Mouse (Mus musculus) forebrain, embryonic 13.5 days (tissue): ENCODE measurements at regions not wholly inside any gene's neighbourhood (a gene's known extent, or its start where the extent isn't known, plus 50 kb on each side); places are given as distances from the start of the nearest gene placed in this dataset.

Experiments used
- ATAC-seq: fragments of 200-750 bp; cut with Nextera tagmentation; 2 replicates; pipeline ENCODE4 v1.8.0; 2017
- H3K27ac ChIP-seq: fragments of 300-500 bp; sonication (generic); 2 replicates; pipeline ENCODE4 v1.5.1; 2015; ENCODE audit warnings: inconsistent platforms, mild to moderate bottlenecking, moderate library complexity
- H3K27me3 ChIP-seq: fragments of 300-500 bp; sonication (generic); 2 replicates; pipeline ENCODE4 v1.6.1; 2015; ENCODE audit warnings: mild to moderate bottlenecking, inconsistent platforms
- H3K36me3 ChIP-seq: fragments of 300-500 bp; sonication (generic); 2 replicates; pipeline ENCODE4 v1.6.1; 2015; ENCODE audit warnings: mild to moderate bottlenecking, inconsistent platforms; ENCODE audit not compliant: poor library complexity, severe bottlenecking
- H3K4me1 ChIP-seq: fragments of 300-500 bp; sonication (generic); 2 replicates; pipeline ENCODE4 v1.6.1; 2015; ENCODE audit warnings: inconsistent platforms
- H3K4me2 ChIP-seq: fragments of 300-500 bp; sonication (generic); 2 replicates; pipeline ENCODE4 v1.6.1; 2015; ENCODE audit warnings: inconsistent platforms, mild to moderate bottlenecking, moderate library complexity
- H3K4me3 ChIP-seq: fragments of 300-500 bp; sonication (generic); 2 replicates; pipeline ENCODE4 v1.5.1; 2015; ENCODE audit warnings: mild to moderate bottlenecking, inconsistent platforms
- H3K9ac ChIP-seq: fragments of 300-500 bp; sonication (generic); 2 replicates; pipeline ENCODE4 v1.6.1; 2015; ENCODE audit warnings: mild to moderate bottlenecking, inconsistent platforms
- H3K9me3 ChIP-seq: fragments of 300-500 bp; sonication (generic); replicated peaks from 2 replicates; pipeline ENCODE4 v1.6.1; 2016; ENCODE audit warnings: inconsistent platforms
- WGBS: fragments of 180-500 bp; shearing (Covaris S2); methylation state at CpG from one replicate; pipeline ENCODE4 v1.1.7; 2015; 5-methylcytosine and 5-hydroxymethylcytosine counted together

- H3K9ac ChIP-seq = peak overlapping the region; percentile 27; the same call in 1 of the 2 replicates
- under 1% methylated on average over 21 of the region's 21 CpGs for WGBS
- peak; percentile 85 for ATAC-seq
These were observed 292.6 kb upstream of the Tle4 start for GRCm38 (mm10) chr19:14890241-14891089.

GRCm38 (mm10) chr19:14889794-14890193 lies 291.9 kb upstream of the Tle4 start:
- H3K9me3 ChIP-seq = no peaks in the 10 kb centered on the region
- H3K27me3 ChIP-seq = peaks cover 16% of the 10 kb centered on the region
- peak overlapping the region; percentile 55 for H3K4me2 ChIP-seq
- no peak overlapping the region for H3K9ac ChIP-seq
- peak; percentile 32 for ATAC-seq
- 0 out of 2 replicates have a peak overlapping the region, but pooled peaks have one; percentile 29 for H3K4me3 ChIP-seq
- 11% methylated on average over 3 of the region's 3 CpGs for WGBS
- H3K36me3 ChIP-seq = no peaks in the 10 kb centered on the region
- H3K27ac ChIP-seq = peak overlapping the region; percentile 60
- H3K4me1 ChIP-seq = peaks cover 46% of the 10 kb centered on the region

More at GRCm38 (mm10) chr19:14890241-14891089, 292.6 kb upstream of the Tle4 start:
- Histone ChIP-seq H3K4me2 (peak overlapping the region; percentile 55), H3K9me3 (no peaks in the 10 kb centered on the region), H3K4me3 (peak overlapping the region; percentile 29), H3K27ac (peak overlapping the region; percentile 60), H3K4me1 (peaks cover 46% of the 10 kb centered on the region), H3K27me3 (peaks cover 21% of the 10 kb centered on the region), H3K36me3 (no peaks in the 10 kb centered on the region)

DNA sequence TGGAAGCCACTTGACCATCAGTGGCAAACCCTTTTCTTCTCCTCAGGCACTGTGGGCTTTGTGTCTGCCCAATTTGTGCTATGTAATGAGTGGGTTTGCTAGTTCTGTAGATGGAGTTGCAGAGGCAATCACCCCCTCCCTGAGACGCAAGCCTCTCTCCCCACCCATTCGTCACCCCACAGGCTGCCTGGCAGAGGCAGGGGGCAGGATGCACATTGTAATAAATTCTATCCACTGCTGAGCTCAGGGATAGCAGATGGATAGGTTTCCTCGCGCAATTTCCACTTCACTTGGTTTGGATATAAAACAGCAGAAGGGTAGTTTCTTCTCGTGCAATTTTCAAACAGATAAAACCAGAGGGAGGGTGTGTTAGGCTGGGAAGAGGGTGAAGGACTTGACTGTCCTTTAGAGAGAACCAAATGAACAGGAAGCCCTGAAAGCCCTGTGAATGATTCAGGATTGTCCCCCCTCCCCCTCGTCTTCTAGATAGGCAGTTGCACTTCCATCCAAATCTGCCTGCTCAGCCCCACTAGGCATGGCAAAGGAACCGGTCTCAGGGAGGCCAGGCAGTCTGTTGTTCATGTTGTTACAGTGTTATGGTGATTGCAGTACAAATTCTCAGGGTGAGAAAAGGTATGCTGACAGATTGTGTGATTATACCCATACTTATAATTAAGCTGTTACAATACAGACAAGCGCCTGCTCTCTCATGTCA lies 286.0 kb upstream of the Tle4 start:
- Histone ChIP-seq H3K36me3 (no peaks in the 10 kb centered on the region), H3K27ac (0 out of 2 replicates have a peak overlapping the region, but pooled peaks have one; percentile 2), H3K4me3 (no peak overlapping the region), H3K9ac (no peak overlapping the region), H3K9me3 (no peaks in the 10 kb centered on the region), H3K4me1 (peaks cover 22% of the 10 kb centered on the region), H3K4me2 (0 out of 2 replicates have a peak overlapping the region, but pooled peaks have one; percentile 1), H3K27me3 (peaks cover 15% of the 10 kb centered on the region; the same call in 1 of the 2 replicates)
- WGBS = 28% methylated on average over 8 of the region's 8 CpGs
- peak; percentile 75 for ATAC-seq

DNA sequence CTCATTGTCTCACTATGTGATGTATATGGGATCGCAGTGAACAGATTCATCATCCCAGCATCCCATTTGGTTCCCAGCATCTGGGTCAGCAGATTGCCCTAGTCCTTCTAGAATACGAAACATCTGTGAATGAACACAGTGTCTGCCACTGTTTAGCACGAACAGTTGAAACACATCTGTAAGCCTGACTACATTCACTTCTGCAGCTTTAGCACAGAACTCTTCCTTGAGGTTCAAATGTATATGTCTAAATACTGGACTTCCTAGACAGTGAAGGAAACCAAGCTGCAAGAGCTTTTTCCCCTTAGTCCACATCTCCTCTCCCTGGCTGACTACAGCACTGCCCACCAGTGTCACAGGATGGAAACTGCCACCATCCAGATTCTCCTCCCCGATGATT lies 283.0 kb upstream of the Tle4 start:
- Histone ChIP-seq H3K4me2 (no peak overlapping the region), H3K9ac (no peak overlapping the region), H3K27ac (no peak overlapping the region), H3K9me3 (no peaks in the 10 kb centered on the region), H3K4me3 (no peak overlapping the region), H3K36me3 (no peaks in the 10 kb centered on the region), H3K4me1 (peaks cover 13% of the 10 kb centered on the region), H3K27me3 (0 out of 2 replicates have a peak, but pooled peaks cover 8% of the 10 kb centered on the region)
- 86% methylated on average over 4 of the region's 4 CpGs for WGBS
- no peak for ATAC-seq

DNA sequence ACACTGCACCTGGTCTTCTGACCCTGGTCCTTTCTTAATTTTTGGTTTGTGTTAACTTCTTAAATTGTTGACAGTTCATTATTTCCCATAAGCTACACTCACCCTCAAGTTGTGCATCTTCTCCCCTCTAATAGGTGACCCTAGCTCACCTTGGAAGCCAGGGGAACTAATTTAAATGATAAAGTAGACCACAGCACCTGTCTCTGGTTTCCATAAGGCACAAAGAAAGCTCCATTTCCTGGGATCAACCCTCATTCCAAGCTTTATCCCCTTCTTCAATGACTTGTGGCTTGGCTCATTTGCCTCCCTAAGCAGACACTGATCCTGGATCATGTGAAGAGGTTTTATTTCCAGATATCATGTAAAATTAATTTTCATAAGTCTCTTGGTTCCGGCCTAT lies 276.1 kb upstream of the Tle4 start:
- Histone ChIP-seq H3K4me3 (no peak overlapping the region), H3K27me3 (peaks cover 3% of the 10 kb centered on the region; the same call in 1 of the 2 replicates), H3K4me1 (peaks cover 13% of the 10 kb centered on the region; the same call in 1 of the 2 replicates), H3K4me2 (no peak overlapping the region), H3K27ac (no peak overlapping the region), H3K36me3 (no peaks in the 10 kb centered on the region), H3K9me3 (no peaks in the 10 kb centered on the region), H3K9ac (no peak overlapping the region)
- ATAC-seq = no peak
- 98% methylated on average over 1 of the region's 1 CpGs for WGBS

DNA sequence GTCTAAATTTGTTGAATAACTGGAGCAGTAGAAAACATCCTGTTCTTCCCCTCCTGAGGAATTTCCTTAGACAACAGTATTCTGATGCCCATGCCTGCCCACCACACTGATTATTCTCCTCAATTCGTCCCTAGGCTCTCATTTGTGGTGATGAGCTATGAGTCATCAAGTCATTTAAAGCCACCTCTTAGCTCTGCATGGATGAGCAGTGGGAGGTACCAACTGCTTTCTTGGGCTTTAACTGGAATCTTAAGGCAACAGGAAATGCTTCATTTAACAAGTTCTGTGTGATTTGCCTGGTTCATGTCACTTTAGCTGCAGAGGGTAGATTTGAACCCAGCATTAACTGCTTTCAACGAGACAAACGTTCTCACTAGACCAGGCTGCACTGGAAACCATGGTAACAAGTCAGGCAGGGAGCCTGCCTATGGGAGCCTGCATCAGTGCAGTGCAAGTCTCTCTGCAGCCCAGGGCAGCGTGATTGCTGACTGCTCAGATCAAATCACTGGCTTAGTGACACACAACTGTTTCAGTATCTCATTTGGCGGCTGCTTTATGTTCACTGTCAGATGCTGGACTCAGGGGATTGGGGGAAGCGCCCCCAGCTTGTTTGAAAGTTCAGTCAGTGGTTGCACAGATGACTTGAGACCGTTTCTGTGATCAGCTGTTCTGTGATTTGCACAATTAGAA lies 273.5 kb upstream of the Tle4 start:
- Histone ChIP-seq H3K4me3 (no peak overlapping the region), H3K27me3 (peaks cover 7% of the 10 kb centered on the region; the same call in 1 of the 2 replicates), H3K4me2 (no peak overlapping the region), H3K9me3 (no peaks in the 10 kb centered on the region), H3K36me3 (no peaks in the 10 kb centered on the region), H3K9ac (no peak overlapping the region), H3K4me1 (peaks cover 13% of the 10 kb centered on the region; the same call in 1 of the 2 replicates), H3K27ac (no peak overlapping the region)
- WGBS = 9% methylated on average over 7 of the region's 7 CpGs
- ATAC-seq = peak; percentile 83

DNA sequence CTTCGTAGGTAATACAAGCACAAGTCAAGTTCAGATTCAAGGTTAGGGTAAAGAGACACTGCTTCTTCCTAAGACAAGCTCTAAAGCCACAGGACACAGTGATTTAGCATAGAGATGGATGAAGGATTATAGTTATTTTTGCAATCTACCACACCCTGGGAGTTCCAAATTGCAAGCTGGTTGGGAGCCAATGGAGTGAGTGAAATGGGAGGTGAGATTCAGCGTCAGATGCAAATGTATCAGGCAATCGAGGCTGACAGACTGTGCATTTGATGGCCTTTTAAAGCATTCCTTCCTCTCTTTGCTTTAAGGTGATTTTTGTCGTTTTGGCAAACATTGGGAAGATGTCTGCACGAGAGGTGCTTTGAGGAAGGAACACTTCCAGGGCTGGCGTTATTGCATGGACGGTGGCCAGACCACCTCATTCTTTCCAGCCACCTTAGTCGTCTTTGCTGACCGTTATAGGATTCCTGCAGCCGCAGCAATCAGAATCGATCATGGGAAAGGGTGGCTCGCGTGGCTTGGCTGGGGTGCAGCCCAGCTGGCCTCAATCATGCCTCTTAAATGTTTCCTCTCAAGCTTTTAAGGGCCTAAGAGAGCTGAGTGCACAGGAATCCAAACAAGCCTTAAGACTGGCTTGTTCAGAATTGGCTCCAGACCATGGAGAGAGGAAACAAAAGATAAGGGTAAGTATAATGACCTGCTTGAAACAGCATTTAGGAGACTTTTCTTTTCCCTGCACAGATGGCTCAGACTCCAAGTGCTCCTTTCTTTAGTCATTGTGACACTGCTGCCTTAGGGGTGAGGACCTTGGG lies 265.0 kb upstream of the Tle4 start:
- H3K27ac ChIP-seq = no peak overlapping the region
- H3K4me2 ChIP-seq = no peak overlapping the region
- peak; percentile 51 for ATAC-seq

GRCm38 (mm10) chr19:14855036-14855435 lies 257.2 kb upstream of the Tle4 start:
- 84% methylated on average over 2 of the region's 2 CpGs for WGBS
- ATAC-seq = no peak

More for the DNA sequence above, 265.0 kb upstream of the Tle4 start:
- no peaks in the 10 kb centered on the region for H3K9me3 ChIP-seq
- H3K9ac ChIP-seq = no peak overlapping the region
- peaks cover 16% of the 10 kb centered on the region for H3K4me1 ChIP-seq
- 19% methylated on average over 13 of the region's 13 CpGs for WGBS
- H3K4me3 ChIP-seq = no peak overlapping the region
- H3K36me3 ChIP-seq = no peaks in the 10 kb centered on the region
- peaks cover 21% of the 10 kb centered on the region for H3K27me3 ChIP-seq

GRCm38 (mm10) chr19:14853416-14853815 lies 255.6 kb upstream of the Tle4 start:
- no peak for ATAC-seq
- 91% methylated on average over 4 of the region's 4 CpGs for WGBS
- Histone ChIP-seq H3K4me2 (no peak overlapping the region), H3K9ac (no peak overlapping the region), H3K9me3 (no peaks in the 10 kb centered on the region), H3K4me1 (no peaks in the 10 kb centered on the region), H3K36me3 (no peaks in the 10 kb centered on the region), H3K27ac (no peak overlapping the region), H3K4me3 (no peak overlapping the region), H3K27me3 (no peaks in the 10 kb centered on the region)

More at GRCm38 (mm10) chr19:14855036-14855435, 257.2 kb upstream of the Tle4 start:
- Histone ChIP-seq H3K27me3 (no peaks in the 10 kb centered on the region), H3K4me2 (no peak overlapping the region), H3K4me1 (no peaks in the 10 kb centered on the region), H3K4me3 (no peak overlapping the region), H3K9me3 (no peaks in the 10 kb centered on the region), H3K9ac (no peak overlapping the region), H3K36me3 (no peaks in the 10 kb centered on the region), H3K27ac (no peak overlapping the region)

- Histone ChIP-seq H3K27me3 (peaks cover 8% of the 10 kb centered on the region; the same call in 1 of the 2 replicates), H3K27ac (no peak overlapping the region), H3K4me1 (no peaks in the 10 kb centered on the region), H3K9ac (no peak overlapping the region), H3K36me3 (no peaks in the 10 kb centered on the region), H3K9me3 (no peaks in the 10 kb centered on the region), H3K4me2 (no peak overlapping the region), H3K4me3 (no peak overlapping the region)
- no peak for ATAC-seq
- WGBS = 73% methylated on average over 1 of the region's 1 CpGs
These were observed 251.7 kb upstream of the Tle4 start for GRCm38 (mm10) chr19:14849561-14849960.

GRCm38 (mm10) chr19:14847120-14847519 lies 249.3 kb upstream of the Tle4 start:
- H3K9ac ChIP-seq = no peak overlapping the region
- peaks cover 8% of the 10 kb centered on the region; the same call in 1 of the 2 replicates for H3K27me3 ChIP-seq
- H3K9me3 ChIP-seq = no peaks in the 10 kb centered on the region
- no peaks in the 10 kb centered on the region for H3K4me1 ChIP-seq
- H3K36me3 ChIP-seq = no peaks in the 10 kb centered on the region
- ATAC-seq = no peak
- no peak overlapping the region for H3K4me3 ChIP-seq
- no peak overlapping the region for H3K4me2 ChIP-seq
- H3K27ac ChIP-seq = no peak overlapping the region
- WGBS = 12% methylated on average over 4 of the region's 4 CpGs
